Mouse (Mus musculus) midbrain, postnatal 0 days (tissue): ENCODE measurements around the gene Trappc5. TPM values are rescaled to one million over a fixed set of nuclear protein-coding genes. Genes with fewer than 3 reads are reported as not detected.
A peak's percentile ranks its signal among the peaks of the same experiment; 100 is the strongest.

Source experiments
- ATAC-seq: fragments of 200-750 bp; cut with Nextera tagmentation; 2 replicates; pipeline ENCODE4 v1.8.0; 2017; ENCODE audit warnings: moderate number of reproducible peaks, mild to moderate bottlenecking, moderate TSS enrichment, moderate library complexity; ENCODE audit not compliant: low FRiP score
- DNase-seq: peaks from one replicate; pipeline ENCODE4 v3.0.0-alpha.2; 2015; ENCODE audit warnings: low spot score
- H3K27ac ChIP-seq: fragments of 300-500 bp; sonication (generic); 2 replicates; pipeline ENCODE4 v1.5.1; 2014; ENCODE audit warnings: low read depth, mild to moderate bottlenecking, low read length, mixed read lengths
- H3K27me3 ChIP-seq: fragments of 300-500 bp; sonication (generic); 2 replicates; pipeline ENCODE4 v1.6.1; 2014; ENCODE audit warnings: low read length, control low read depth, mixed read lengths; ENCODE audit not compliant: insufficient read depth
- H3K36me3 ChIP-seq: fragments of 300-500 bp; sonication (generic); 2 replicates; pipeline ENCODE4 v1.6.1; 2014; ENCODE audit warnings: low read length, control low read depth, mixed read lengths; ENCODE audit not compliant: insufficient read depth
- H3K4me1 ChIP-seq: fragments of 300-500 bp; sonication (generic); 2 replicates; pipeline ENCODE4 v1.6.1; 2014; ENCODE audit warnings: mild to moderate bottlenecking, control low read depth, antibody characterized with exemption, low read length, mixed read lengths; ENCODE audit not compliant: insufficient read depth
- H3K4me2 ChIP-seq: fragments of 300-500 bp; sonication (generic); 2 replicates; pipeline ENCODE4 v1.6.1; 2014; ENCODE audit warnings: low read depth, mild to moderate bottlenecking, low read length, mixed read lengths; ENCODE audit not compliant: poor library complexity, severe bottlenecking
- H3K4me3 ChIP-seq: fragments of 300-500 bp; sonication (generic); 2 replicates; pipeline ENCODE4 v1.5.1; 2014; ENCODE audit warnings: low read depth, mild to moderate bottlenecking, low read length, moderate library complexity
- H3K9ac ChIP-seq: fragments of 300-500 bp; sonication (generic); replicated peaks from 2 replicates; pipeline ENCODE4 v1.6.1; 2014; ENCODE audit warnings: mild to moderate bottlenecking, low read length, moderate library complexity, mixed read lengths; ENCODE audit not compliant: poor library complexity, severe bottlenecking
- H3K9me3 ChIP-seq: fragments of 300-500 bp; sonication (generic); 2 replicates; pipeline ENCODE4 v1.6.1; 2016; ENCODE audit warnings: low read length, control low read depth
- CTCF ChIP-seq: IDR thresholded peaks from 2 replicates; pipeline ENCODE4 v1.5.1; 2016; ENCODE audit warnings: antibody characterized with exemption, mild to moderate bottlenecking
- WGBS: fragments of 180-500 bp; shearing (Covaris S2); extraction: QIAGEN DNeasy Blood & Tissue Kit; methylation state at CpG from one replicate; pipeline ENCODE4 v1.1.7; 2014; 5-methylcytosine and 5-hydroxymethylcytosine counted together
- polyA plus RNA-seq: library from polyadenylated mRNA; unstranded; fragments of >200 nt; fragmentation: Nextera tagmentation; extraction: Ambion mirVana; gene quantifications from 2 replicates; pipeline ENCODE4 v1.2.1, GENCODE M21; 2015
- total RNA-seq: library from RNA; depleted of rRNA; stranded (reverse); fragments of >200 nt; gene quantifications from 2 replicates; pipeline ENCODE4 v1.2.3, GENCODE M21; 2014; rRNA removed

The Trappc5 gene
- total and polyA plus RNA-seq, 2 experiments from 2014 or later, result 59.7 to 68.3 TPM

GRCm38 (mm10) chr8:3711646-3712045 lies 35.5 kb downstream of the Trappc5 start:
- ATAC-seq (no peak), DNase-seq (no peak)
- Histone ChIP-seq H3K27ac (no peak overlapping the region), H3K4me1 (no peaks in the 10 kb centered on the region), H3K4me3 (no peak overlapping the region), H3K4me2 (no peak overlapping the region), H3K9me3 (no peaks in the 10 kb centered on the region), H3K36me3 (no peaks in the 10 kb centered on the region), H3K9ac (no peak overlapping the region), H3K27me3 (no peaks in the 10 kb centered on the region)
- TF ChIP-seq CTCF, result no peak
- 69% methylated on average over 2 of the region's 2 CpGs for WGBS

DNA sequence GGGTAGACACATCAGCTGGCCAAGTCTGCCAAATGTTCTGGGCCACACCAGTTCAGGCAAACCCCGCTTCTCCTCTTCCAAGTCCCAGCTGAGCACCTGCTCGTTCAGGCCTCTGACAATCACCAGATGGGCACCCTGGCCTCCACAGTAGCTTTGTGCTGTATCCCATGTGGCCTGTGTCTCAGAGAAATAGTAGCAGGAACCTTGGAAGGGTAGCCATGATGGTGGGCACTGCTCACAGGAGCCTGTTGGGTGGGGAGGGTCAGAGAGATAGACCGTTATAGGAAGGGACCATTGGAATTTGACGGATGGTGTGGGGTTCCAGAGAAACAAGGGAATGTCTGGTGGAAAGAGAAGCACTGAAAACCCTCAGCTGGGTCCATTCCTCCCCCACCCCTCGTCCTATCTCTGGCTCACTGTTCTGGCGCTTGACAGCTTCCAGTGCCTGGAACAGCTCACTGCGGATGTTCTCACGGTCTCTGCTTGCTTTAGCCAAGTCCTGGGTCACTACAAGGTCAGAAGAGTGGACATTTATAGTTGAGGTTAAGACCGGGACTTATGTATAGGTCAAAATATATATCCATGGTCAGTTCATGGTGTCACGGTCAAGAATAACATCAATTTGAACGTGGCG lies 41.3 kb downstream of the Trappc5 start:
- H3K4me3 ChIP-seq, result no peak overlapping the region
- no peaks in the 10 kb centered on the region for H3K9me3 ChIP-seq
- no peaks in the 10 kb centered on the region for H3K4me1 ChIP-seq
- WGBS, result 86% methylated on average over 12 of the region's 12 CpGs
- H3K36me3 ChIP-seq, result no peaks in the 10 kb centered on the region
- no peak; the same call in 1 of the 2 replicates for ATAC-seq
- H3K27ac ChIP-seq, result no peak overlapping the region
- no peak overlapping the region for H3K4me2 ChIP-seq
- H3K9ac ChIP-seq, result no peak overlapping the region
- DNase-seq, result no peak
- no peak for TF ChIP-seq CTCF
- no peaks in the 10 kb centered on the region for H3K27me3 ChIP-seq

- H3K4me2 ChIP-seq, result no peak overlapping the region
- TF ChIP-seq CTCF, result peak; percentile 72
- no peak overlapping the region for H3K27ac ChIP-seq
- DNase-seq (peak; percentile 43), ATAC-seq (0 out of 2 replicates have a peak, but pooled peaks have one; percentile 47)
- H3K9ac ChIP-seq, result no peak overlapping the region
- no peaks in the 10 kb centered on the region for H3K4me1 ChIP-seq
- 19% methylated on average over 14 of the region's 14 CpGs for WGBS
- H3K36me3 ChIP-seq, result no peaks in the 10 kb centered on the region
- H3K27me3 ChIP-seq, result no peaks in the 10 kb centered on the region
- H3K9me3 ChIP-seq, result no peaks in the 10 kb centered on the region
- no peak overlapping the region for H3K4me3 ChIP-seq
These were observed 42.5 kb downstream of the Trappc5 start for GRCm38 (mm10) chr8:3718559-3718958.

GRCm38 (mm10) chr8:3720551-3720950 lies 44.5 kb downstream of the Trappc5 start, which contains the start of gene Clec4g:
Gene Clec4g, minus strand, starts transcription at chr8:3720651.
- Histone ChIP-seq H3K27me3 (no peaks in the 10 kb centered on the region), H3K9ac (no peak within 1 kb of the TSS), H3K4me3 (no peak within 1 kb of the TSS), H3K4me2 (no peak within 1 kb of the TSS), H3K36me3 (no peaks in the 10 kb centered on the region), H3K9me3 (no peaks in the 10 kb centered on the region), H3K4me1 (no peaks in the 10 kb centered on the region), H3K27ac (no peak within 1 kb of the TSS)
- TF ChIP-seq CTCF, result no peak
- 78% methylated on average over 5 of the region's 5 CpGs for WGBS
- ATAC-seq (no peak), DNase-seq (no peak)

GRCm38 (mm10) chr8:3721041-3721440 lies 44.9 kb downstream of the Trappc5 start:
- TF ChIP-seq CTCF, result no peak
- no peak overlapping the region for H3K9ac ChIP-seq
- H3K4me3 ChIP-seq, result no peak overlapping the region
- ATAC-seq, result no peak
- no peak overlapping the region for H3K27ac ChIP-seq
- H3K9me3 ChIP-seq, result no peaks in the 10 kb centered on the region
- no peaks in the 10 kb centered on the region for H3K4me1 ChIP-seq
- 23% methylated on average over 1 of the region's 1 CpGs for WGBS
- H3K4me2 ChIP-seq, result no peak overlapping the region
- no peaks in the 10 kb centered on the region for H3K36me3 ChIP-seq
- peak; percentile 67 for DNase-seq
- H3K27me3 ChIP-seq, result no peaks in the 10 kb centered on the region

Other genes starting within 250 kb of the Trappc5 start
- 1.8 and 2.2 TPM in 2 replicates for gene Pex11g, start 208.6 kb upstream of the Trappc5 start, total RNA-seq
- 3.1 and 3.6 TPM in 2 replicates for gene Pex11g, start 208.6 kb upstream of the Trappc5 start, polyA plus RNA-seq
- 0.47 and 0.55 TPM in 2 replicates for gene Tex45, start 205.4 kb upstream of the Trappc5 start, total RNA-seq
- 0.64 and 0.68 TPM in 2 replicates for gene Tex45, start 205.4 kb upstream of the Trappc5 start, polyA plus RNA-seq
- 85.5 and 106 TPM in 2 replicates for gene Zfp358, start 183.2 kb upstream of the Trappc5 start, total RNA-seq
- gene Zfp358, start 183.2 kb upstream of the Trappc5 start, polyA plus RNA-seq, result 57.1 and 58.3 TPM in 2 replicates
- gene Mcoln1, start 175.8 kb upstream of the Trappc5 start, total RNA-seq, result 93.8 and 116 TPM in 2 replicates
- 108 and 117 TPM in 2 replicates for gene Mcoln1, start 175.8 kb upstream of the Trappc5 start, polyA plus RNA-seq
- 57.0 and 57.5 TPM in 2 replicates for gene Pnpla6, start 160.9 kb upstream of the Trappc5 start, total RNA-seq
- gene Pnpla6, start 160.9 kb upstream of the Trappc5 start, polyA plus RNA-seq, result 35.5 and 36.8 TPM in 2 replicates
- not detected in 2 replicates for gene C330021F23Rik, start 108.3 kb upstream of the Trappc5 start, total RNA-seq
- 0.17 TPM in 1 of 2 replicates, not detected in the other for gene C330021F23Rik, start 108.3 kb upstream of the Trappc5 start, polyA plus RNA-seq
- 115 and 149 TPM in 2 replicates for gene Camsap3, start 89.0 kb upstream of the Trappc5 start, total RNA-seq
- gene Camsap3, start 89.0 kb upstream of the Trappc5 start, polyA plus RNA-seq, result 44.9 and 46.2 TPM in 2 replicates
- 41.9 and 43.0 TPM in 2 replicates for gene Xab2, start 55.0 kb upstream of the Trappc5 start, total RNA-seq
- gene Xab2, start 55.0 kb upstream of the Trappc5 start, polyA plus RNA-seq, result 31.7 and 35.9 TPM in 2 replicates
- 5.7 and 7.7 TPM in 2 replicates for gene Pet100, start 54.8 kb upstream of the Trappc5 start, total RNA-seq
- gene Pet100, start 54.8 kb upstream of the Trappc5 start, polyA plus RNA-seq, result 70.9 and 71.3 TPM in 2 replicates
- gene Pcp2, start 50.8 kb upstream of the Trappc5 start, total RNA-seq, result 10.4 and 33.2 TPM in 2 replicates
- gene Pcp2, start 50.8 kb upstream of the Trappc5 start, polyA plus RNA-seq, result 0.83 and 1.1 TPM in 2 replicates
- 23.1 and 35.3 TPM in 2 replicates for gene Stxbp2, start 45.3 kb upstream of the Trappc5 start, total RNA-seq
- gene Stxbp2, start 45.3 kb upstream of the Trappc5 start, polyA plus RNA-seq, result 36.1 and 44.2 TPM in 2 replicates
- gene Retn, start 20.5 kb upstream of the Trappc5 start, total RNA-seq, result not detected in 2 replicates
- gene Retn, start 20.5 kb upstream of the Trappc5 start, polyA plus RNA-seq, result 0.42 and 0.62 TPM in 2 replicates
- gene Mcemp1, start 10.5 kb upstream of the Trappc5 start, total RNA-seq, result not detected in 2 replicates
- gene Mcemp1, start 10.5 kb upstream of the Trappc5 start, polyA plus RNA-seq, result 0.23 and 0.26 TPM in 2 replicates
- gene Fcor, start 3.9 kb upstream of the Trappc5 start, total RNA-seq, result 14.7 and 33.3 TPM in 2 replicates
- gene Fcor, start 3.9 kb upstream of the Trappc5 start, polyA plus RNA-seq, result 20.1 and 20.3 TPM in 2 replicates
- not detected in 2 replicates for gene Fcer2a, start 17.9 kb downstream of the Trappc5 start, total RNA-seq
- gene Fcer2a, start 17.9 kb downstream of the Trappc5 start, polyA plus RNA-seq, result 0.22 and 0.41 TPM in 2 replicates
- gene Clec4g, start 44.4 kb downstream of the Trappc5 start, total RNA-seq, result not detected in 2 replicates
- not detected in 2 replicates for gene Clec4g, start 44.4 kb downstream of the Trappc5 start, polyA plus RNA-seq
- gene Cd209a, start 72.7 kb downstream of the Trappc5 start, total RNA-seq, result 0.11 TPM in 1 of 2 replicates, not detected in the other
- gene Cd209a, start 72.7 kb downstream of the Trappc5 start, polyA plus RNA-seq, result not detected in 2 replicates
- gene Cd209e, start 178.0 kb downstream of the Trappc5 start, total RNA-seq, result not detected in 2 replicates
- not detected in 2 replicates for gene Cd209e, start 178.0 kb downstream of the Trappc5 start, polyA plus RNA-seq
- gene Cd209d, start 202.3 kb downstream of the Trappc5 start, total RNA-seq, result not detected in 2 replicates
- not detected in 2 replicates for gene Cd209d, start 202.3 kb downstream of the Trappc5 start, polyA plus RNA-seq